Mouse (Mus musculus): Measurements from ENCODE around the gene Pcsk7. TPM values are rescaled to one million over a fixed set of nuclear protein-coding genes. Genes with fewer than 3 reads are reported as not detected.
A peak's percentile ranks its signal among the peaks of the same experiment; 100 is the strongest.

Gene Pcsk7
- polyA plus RNA-seq, 1 experiment, result 32.0 TPM

DNA sequence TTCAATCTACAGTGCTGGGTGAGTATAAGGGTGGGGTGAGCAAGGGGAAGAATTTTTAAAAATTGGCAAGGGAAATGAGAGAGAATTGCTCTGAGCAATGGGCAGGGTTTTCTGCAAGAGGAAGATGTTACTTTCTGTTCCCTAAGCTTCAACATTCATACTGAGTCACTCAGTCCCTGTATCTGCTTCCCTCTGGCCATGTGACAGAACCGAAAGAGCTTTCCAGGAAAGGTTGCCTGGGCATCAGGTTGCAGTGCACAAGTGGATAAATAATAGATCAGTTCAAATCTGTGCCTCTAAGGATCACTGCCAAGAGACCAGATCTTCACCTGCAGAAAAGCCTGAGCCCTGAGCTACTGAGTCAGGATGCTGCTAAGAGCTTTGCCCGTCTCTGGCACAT lies 55.6 kb downstream of the Pcsk7 start:
- DNase-seq, result no peak
- no peaks in the 10 kb centered on the region for H3K27me3 ChIP-seq (replicated peaks; ENCODE audit: control insufficient read depth, insufficient read depth, low read length)
- 72% methylated on average over 2 of the region's 2 CpGs for WGBS
- H3K4me1 ChIP-seq (ENCODE audit: control insufficient read depth, insufficient read depth, low read length), result no peaks in the 10 kb centered on the region
- H3K36me3 ChIP-seq (ENCODE audit: control insufficient read depth, insufficient read depth, low read length), result no peaks in the 10 kb centered on the region
- TF ChIP-seq POLR2A (IDR thresholded peaks at IDR 0.05; ENCODE audit: low read depth, low read length), result no peak
- no peak for TF ChIP-seq CTCF (conservative IDR thresholded peaks at IDR 0.05; ENCODE audit: insufficient read depth, insufficient read length, low read depth, low read length)
- H3K27ac ChIP-seq (ENCODE audit: insufficient read depth, low read depth, low read length), result no peak overlapping the region
- no peak overlapping the region for H3K4me3 ChIP-seq (ENCODE audit: insufficient read depth, low read depth, low read length)

DNA sequence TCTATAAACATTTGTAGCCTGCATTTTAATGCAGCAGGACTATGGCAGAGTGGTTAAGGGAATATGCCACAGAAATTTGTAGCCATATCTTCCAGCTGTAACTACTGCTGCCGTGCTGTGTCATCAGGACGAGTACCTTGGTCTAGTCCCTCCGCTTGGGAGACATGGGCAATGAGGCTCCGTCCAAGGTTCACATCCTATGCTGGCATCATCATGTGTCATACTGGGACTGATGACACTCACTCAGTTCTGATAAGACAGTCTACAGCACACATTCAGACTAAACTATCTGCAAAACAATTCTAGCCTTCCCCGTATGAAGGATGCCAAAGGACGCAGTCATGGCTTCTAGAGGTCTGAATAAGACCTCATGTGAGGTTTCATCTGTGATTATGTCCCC lies 57.3 kb downstream of the Pcsk7 start:
- H3K36me3 ChIP-seq (ENCODE audit: control insufficient read depth, insufficient read depth, low read length), result peaks cover 4% of the 10 kb centered on the region; the same call in 1 of the 2 replicates
- no peak for TF ChIP-seq POLR2A (IDR thresholded peaks at IDR 0.05; ENCODE audit: low read depth, low read length)
- no peak for TF ChIP-seq CTCF (conservative IDR thresholded peaks at IDR 0.05; ENCODE audit: insufficient read depth, insufficient read length, low read depth, low read length)
- H3K27me3 ChIP-seq (replicated peaks; ENCODE audit: control insufficient read depth, insufficient read depth, low read length), result no peaks in the 10 kb centered on the region
- H3K4me1 ChIP-seq (ENCODE audit: control insufficient read depth, insufficient read depth, low read length), result no peaks in the 10 kb centered on the region
- WGBS, result 93% methylated on average over 6 of the region's 6 CpGs
- H3K27ac ChIP-seq (ENCODE audit: insufficient read depth, low read depth, low read length), result no peak overlapping the region
- no peak overlapping the region for H3K4me3 ChIP-seq (ENCODE audit: insufficient read depth, low read depth, low read length)
- no peak for DNase-seq

- peaks cover 5% of the 10 kb centered on the region for H3K36me3 ChIP-seq (ENCODE audit: control insufficient read depth, insufficient read depth, low read length)
- no peaks in the 10 kb centered on the region for H3K4me1 ChIP-seq (ENCODE audit: control insufficient read depth, insufficient read depth, low read length)
- no peaks in the 10 kb centered on the region for H3K27me3 ChIP-seq (replicated peaks; ENCODE audit: control insufficient read depth, insufficient read depth, low read length)
- DNase-seq, result no peak
- WGBS, result 56% methylated on average over 2 of the region's 2 CpGs
- TF ChIP-seq CTCF (conservative IDR thresholded peaks at IDR 0.05; ENCODE audit: insufficient read depth, insufficient read length, low read depth, low read length), result 0 out of 2 replicates have a peak, but pooled peaks have one; percentile 27
- no peak for TF ChIP-seq POLR2A (IDR thresholded peaks at IDR 0.05; ENCODE audit: low read depth, low read length)
- H3K27ac ChIP-seq (ENCODE audit: insufficient read depth, low read depth, low read length), result no peak overlapping the region
- no peak overlapping the region for H3K4me3 ChIP-seq (ENCODE audit: insufficient read depth, low read depth, low read length)
Measured at GRCm38 (mm10) chr9:45976884-45977283, 70.6 kb downstream of the Pcsk7 start.

Other genes starting within 250 kb of the Pcsk7 start
- gene Cep164, start 77.8 kb upstream of the Pcsk7 start, polyA plus RNA-seq (2012; rRNA removed), result 14.6 and 17.8 TPM in 2 replicates
- 26.8 and 31.7 TPM in 2 replicates for gene Bace1, start 67.9 kb upstream of the Pcsk7 start, polyA plus RNA-seq (2012; rRNA removed)
- 17.0 and 20.7 TPM in 2 replicates for gene Rnf214, start 414 bp downstream of the Pcsk7 start, polyA plus RNA-seq (2012; rRNA removed)
- 50.3 and 93.5 TPM in 2 replicates for gene Tagln, start 29.6 kb downstream of the Pcsk7 start, polyA plus RNA-seq (2012; rRNA removed)
- gene Sidt2, start 48.8 kb downstream of the Pcsk7 start, polyA plus RNA-seq (2012; rRNA removed), result 345 and 570 TPM in 2 replicates
- gene Pafah1b2, start 106.2 kb downstream of the Pcsk7 start, polyA plus RNA-seq (2012; rRNA removed), result 17.6 and 21.1 TPM in 2 replicates
- gene Sik3, start 106.3 kb downstream of the Pcsk7 start, polyA plus RNA-seq (2012; rRNA removed), result 29.2 and 32.2 TPM in 2 replicates

Measured in kidney, adult 2 months (tissue).